ENCODE assay signal across 8 mouse cellular contexts in the genomic region with DNA sequence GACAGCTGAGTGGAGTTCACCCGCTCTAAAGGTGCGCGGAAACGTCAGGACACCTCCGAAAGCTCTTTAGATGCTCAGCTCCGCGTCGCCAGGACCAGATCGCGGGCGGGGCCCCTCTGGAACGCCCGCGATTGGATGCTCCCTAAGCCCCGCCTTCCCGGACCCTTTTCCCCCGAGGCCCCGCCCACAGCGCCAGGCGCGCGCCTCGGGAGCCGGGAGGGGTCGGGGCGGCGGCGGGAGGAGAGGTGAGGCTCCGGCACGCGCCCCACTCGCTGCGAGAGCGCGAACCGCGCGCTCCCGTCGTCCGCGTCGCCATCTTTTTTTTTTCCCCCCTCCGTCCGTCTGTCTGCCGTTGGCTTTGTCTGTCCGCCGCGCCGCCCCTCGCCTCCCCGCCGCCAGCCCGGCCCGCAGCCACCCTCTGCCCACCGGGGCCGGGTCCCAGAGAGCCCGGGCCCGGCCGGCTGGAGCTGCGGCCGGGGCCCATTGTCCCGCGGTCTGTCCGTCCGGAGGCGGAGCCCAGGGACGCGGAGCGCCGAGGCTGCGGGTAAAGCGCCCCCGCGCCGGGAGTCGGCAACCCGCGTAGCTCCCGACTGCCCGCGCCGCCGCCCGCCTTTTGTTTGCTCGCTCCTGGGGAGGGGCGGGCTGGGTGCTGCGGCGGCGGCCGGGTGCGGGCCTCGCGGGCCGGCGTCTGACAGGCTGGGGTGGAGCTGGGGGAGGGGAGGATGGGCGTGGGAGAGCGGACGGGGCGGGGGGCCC. TPM values are rescaled to one million over a fixed set of nuclear protein-coding genes. Genes with fewer than 3 reads are reported as not detected.
DNase-seq lines count a peak whose midpoint lies in the region; ATAC-seq and TF ChIP-seq lines count a peak whose summit lies in the region.

Gene Zfp821 (plus strand): TSS at position 227 of the 756 bp plus-strand sequence.

- TF ChIP-seq POLR2A in bone marrow macrophage, adult 2 months (IDR thresholded peaks at IDR 0.05; ENCODE audit: borderline replicate concordance, low read depth, low read length), result no peak
- peak; percentile 58 for TF ChIP-seq POLR2A in embryonic fibroblast, embryonic 13.5 days (IDR thresholded peaks at IDR 0.05; ENCODE audit: low read depth, low read length)
- TF ChIP-seq POLR2A in liver, adult 2 months (IDR thresholded peaks at IDR 0.05; ENCODE audit: extremely low read depth, insufficient read depth, low read length), result peak; percentile 25; the same call in 1 of the 2 replicates
- TF ChIP-seq POLR2A in myocyte (IDR thresholded peaks at IDR 0.05; ENCODE audit: insufficient read length, low read depth), result peak; percentile 79

- H3K9ac ChIP-seq in heart, embryonic 11.5 days (ENCODE audit: low read depth, low read length), result peak within 1 kb of the TSS; percentile 100
- peak within 1 kb of the TSS; percentile 100 for H3K9ac ChIP-seq in kidney, embryonic 16.5 days (replicated peaks; ENCODE audit: low read length)
- peak within 1 kb of the TSS; percentile 96 for H3K9ac ChIP-seq in liver, adult 2 months (ENCODE audit: low read depth, low read length)

- H3K9me3 ChIP-seq in heart, embryonic 11.5 days (replicated peaks; ENCODE audit: control insufficient read depth, low read length), result no peaks in the 10 kb centered on the region
- no peaks in the 10 kb centered on the region for H3K9me3 ChIP-seq in kidney, embryonic 16.5 days (ENCODE audit: low read length)

- H3K4me2 ChIP-seq in heart, embryonic 11.5 days, result peak within 1 kb of the TSS; percentile 94
- H3K4me2 ChIP-seq in kidney, embryonic 16.5 days (replicated peaks; ENCODE audit: low read depth, low read length), result peak within 1 kb of the TSS; percentile 95
- peak within 1 kb of the TSS; percentile 97 for H3K4me2 ChIP-seq in myocyte (ENCODE audit: low read depth)

- H3K4me3 ChIP-seq in bone marrow macrophage, adult 2 months (ENCODE audit: insufficient read depth, low read length), result peak within 1 kb of the TSS; percentile 65
- H3K4me3 ChIP-seq in embryonic fibroblast, embryonic 13.5 days (ENCODE audit: insufficient read depth, low read length), result peak within 1 kb of the TSS; percentile 74
- H3K4me3 ChIP-seq in heart, embryonic 11.5 days (ENCODE audit: low read depth, low read length), result peak within 1 kb of the TSS; percentile 95
- H3K4me3 ChIP-seq in kidney, embryonic 16.5 days (ENCODE audit: low read length), result peak within 1 kb of the TSS; percentile 96
- H3K4me3 ChIP-seq in liver, adult 2 months (ENCODE audit: insufficient read depth, low read depth, low read length), result peak within 1 kb of the TSS; percentile 80
- peak within 1 kb of the TSS; percentile 39 for H3K4me3 ChIP-seq in myocyte

- peak within 1 kb of the TSS; percentile 64 for H3K27ac ChIP-seq in bone marrow macrophage, adult 2 months (ENCODE audit: insufficient read depth, low read depth, low read length)
- H3K27ac ChIP-seq in embryonic fibroblast, embryonic 13.5 days (ENCODE audit: insufficient read depth, low read length), result peak within 1 kb of the TSS; percentile 25
- H3K27ac ChIP-seq in heart, embryonic 11.5 days (ENCODE audit: low read depth, low read length), result peak within 1 kb of the TSS; percentile 96
- peak within 1 kb of the TSS; percentile 94 for H3K27ac ChIP-seq in kidney, embryonic 16.5 days (ENCODE audit: low read length)
- H3K27ac ChIP-seq in liver, adult 2 months (replicated peaks; ENCODE audit: insufficient read depth, low read depth, low read length), result no peak within 1 kb of the TSS

- WGBS in heart, embryonic 11.5 days (ENCODE audit: insufficient replicate concordance), result 0% methylated on average over 94 of the region's 100 CpGs
- WGBS in kidney, embryonic 16.5 days, result under 1% methylated on average over 56 of the region's 100 CpGs
- under 1% methylated on average over 83 of the region's 100 CpGs for WGBS in liver, adult 2 months

- DNase-seq in A20 (ENCODE audit: low read depth, low spot score), result peak; percentile 97
- DNase-seq in liver, adult 2 months (ENCODE audit: extremely low read depth, low read depth, low spot score), result peak; percentile 43
- DNase-seq in splenic B cell, adult 2 months (ENCODE audit: low read depth, low spot score), result peak; percentile 92

- ATAC-seq in heart, embryonic 11.5 days (replicated peaks; ENCODE audit: insufficient number of reproducible peaks, low FRiP score, low TSS enrichment), result peak; percentile 88
- peak; percentile 90 for ATAC-seq in kidney, embryonic 16.5 days (ENCODE audit: low FRiP score, low TSS enrichment)

- no peaks in the 10 kb centered on the region for H3K27me3 ChIP-seq in heart, embryonic 11.5 days (ENCODE audit: control insufficient read depth, insufficient read depth, low read length)
- no peaks in the 10 kb centered on the region for H3K27me3 ChIP-seq in kidney, embryonic 16.5 days (ENCODE audit: insufficient read depth, low read length)
- no peaks in the 10 kb centered on the region for H3K27me3 ChIP-seq in liver, adult 2 months (ENCODE audit: control insufficient read depth, insufficient read depth, low read length)
- no peaks in the 10 kb centered on the region for H3K27me3 ChIP-seq in myocyte (ENCODE audit: control insufficient read depth, insufficient read depth, insufficient read length)
- no peaks in the 10 kb centered on the region for H3K27me3 ChIP-seq in splenic B cell, adult 2 months (ENCODE audit: control insufficient read depth, insufficient read depth, low read length, poor library complexity, severe bottlenecking)

- H3K36me3 ChIP-seq in heart, embryonic 11.5 days (ENCODE audit: control insufficient read depth, insufficient read depth, low read length), result peaks cover 16% of the 10 kb centered on the region
- H3K36me3 ChIP-seq in kidney, embryonic 16.5 days (ENCODE audit: insufficient read depth, low read length), result peaks cover 24% of the 10 kb centered on the region
- peaks cover 7% of the 10 kb centered on the region; the same call in 1 of the 2 replicates for H3K36me3 ChIP-seq in liver, adult 2 months (ENCODE audit: control insufficient read depth, insufficient read depth, low read length)
- H3K36me3 ChIP-seq in myocyte (ENCODE audit: control insufficient read depth, insufficient read depth), result peaks cover 17% of the 10 kb centered on the region
- H3K36me3 ChIP-seq in splenic B cell, adult 2 months (ENCODE audit: control insufficient read depth, insufficient read depth, low read length, poor library complexity, severe bottlenecking), result peaks cover 3% of the 10 kb centered on the region; the same call in 1 of the 2 replicates

- H3K79me2 ChIP-seq in liver, adult 2 months (ENCODE audit: control insufficient read depth, insufficient read depth, low read length), result no peaks in the 10 kb centered on the region
- no peaks in the 10 kb centered on the region for H3K79me2 ChIP-seq in myocyte (ENCODE audit: control insufficient read depth, insufficient read depth)

- TF ChIP-seq CTCF in bone marrow macrophage, adult 2 months (IDR thresholded peaks at IDR 0.05; ENCODE audit: low read depth, low read length), result no peak
- no peak for TF ChIP-seq CTCF in embryonic fibroblast, embryonic 13.5 days (IDR thresholded peaks at IDR 0.05; ENCODE audit: borderline replicate concordance, insufficient read depth, low read length)
- TF ChIP-seq CTCF in liver, adult 2 months (IDR thresholded peaks at IDR 0.05; ENCODE audit: low read depth, low read length), result no peak

- H3ac ChIP-seq in myocyte (ENCODE audit: control insufficient read depth, insufficient read length), result peak within 1 kb of the TSS; percentile 49

- peaks cover 6% of the 10 kb centered on the region for H3K4me1 ChIP-seq in bone marrow macrophage, adult 2 months (ENCODE audit: control insufficient read depth, insufficient read depth, low read length)
- peaks cover 4% of the 10 kb centered on the region; the same call in 1 of the 2 replicates for H3K4me1 ChIP-seq in embryonic fibroblast, embryonic 13.5 days (ENCODE audit: control insufficient read depth, insufficient read depth, low read length)
- peaks cover 18% of the 10 kb centered on the region for H3K4me1 ChIP-seq in heart, embryonic 11.5 days (ENCODE audit: control insufficient read depth, insufficient read depth, low read length)
- H3K4me1 ChIP-seq in kidney, embryonic 16.5 days (ENCODE audit: insufficient read depth, low read length), result peaks cover 27% of the 10 kb centered on the region
- H3K4me1 ChIP-seq in liver, adult 2 months (ENCODE audit: control insufficient read depth, insufficient read depth, low read length), result peaks cover 4% of the 10 kb centered on the region

TF ChIP-seq in myocyte, 11 proteins besides CTCF, POLR2A, EP300 and RAD21:
- TF ChIP-seq POLR2AphosphoS2 (IDR thresholded peaks at IDR 0.05; ENCODE audit: insufficient read length, low read depth), result peak; percentile 59
- TF ChIP-seq SRF (IDR thresholded peaks at IDR 0.05; ENCODE audit: control insufficient read depth, insufficient read length, low read depth), result no peak
- TF ChIP-seq MYOG (IDR thresholded peaks at IDR 0.05; ENCODE audit: control insufficient read depth in 1 of 3, insufficient read depth in 1 of 3, insufficient read length in 2 of 3, low read depth in 2 of 3), result no peak

RNA-seq across cellular contexts. Expression of gene Zfp821, which starts in this region (rescaled TPM):
- polyA plus RNA-seq in bone marrow macrophage, adult 2 months (2012; ENCODE audit: insufficient read depth, insufficient read length, missing spikeins), result 7.7 and 11.6 TPM in 2 replicates
- 10.9 and 14.6 TPM in 2 replicates for polyA plus RNA-seq in embryonic fibroblast, embryonic 13.5 days (2011; ENCODE audit: insufficient read length, low read depth, missing spikeins)
- 17.0 and 19.6 TPM in 2 replicates for polyA plus RNA-seq in heart, embryonic 11.5 days (2014; fragmentation: Nextera tagmentation; extraction: Ambion mirVana)
- polyA plus RNA-seq in kidney, embryonic 16.5 days (2015; fragmentation: Nextera tagmentation; extraction: Ambion mirVana), result 25.1 and 28.5 TPM in 2 replicates
- 1.7 and 1.8 TPM in 2 replicates for total RNA-seq in liver, adult 2 months (2014; rRNA removed)
- 0.73 and 0.97 TPM in 2 replicates for polyA plus RNA-seq in liver, adult 2 months (2012; rRNA removed)
- polyA plus RNA-seq in myocyte (2012; fragmentation: generic; extraction: Trizol), result 10.7 TPM

Comparison
In these comparisons a context has a peak if more than half of its experiments do, and no peak if none do; other contexts are left out.
1. DNase-seq: peak in every context shown above with its lines; median percentile 97 in A20; 92 in splenic B cell, adult 2 months; 43 in liver, adult 2 months.
2. H3K4me3 ChIP-seq: peak in every context shown above with its lines; median percentile 96 in kidney, embryonic 16.5 days; 95 in heart, embryonic 11.5 days; 80 in liver, adult 2 months; 74 in embryonic fibroblast, embryonic 13.5 days; 65 in bone marrow macrophage, adult 2 months; 39 in myocyte.